Mouse (Mus musculus): ENCODE measurements around the gene Pde4d.

GRCm38 (mm10) chr13:109506754-109507153 is 1057.0 kb downstream of the Pde4d start:
- TF ChIP-seq POLR2A (IDR thresholded peaks at IDR 0.05; ENCODE audit: insufficient read depth, low read depth, low read length) (no peak), CTCF (IDR thresholded peaks at IDR 0.05; ENCODE audit: insufficient read depth, low read depth, low read length) (no peak)
